Mouse (Mus musculus) bone marrow macrophage, adult 2 months (primary cell): ENCODE data around the gene Zic4.

ENCODE experiments used
- CTCF ChIP-seq: IDR thresholded peaks from 2 replicates; pipeline ENCODE4 v1.5.1; 2012; ENCODE audit warnings: low read depth, mild to moderate bottlenecking, low read length, moderate library complexity
- POLR2A ChIP-seq: IDR thresholded peaks from 2 replicates; pipeline ENCODE4 v1.6.1; 2012; ENCODE audit warnings: mild to moderate bottlenecking, low read depth, low read length, borderline replicate concordance

- TF ChIP-seq CTCF (no peak), POLR2A (no peak)
These were observed 7.6 kb upstream of the Zic4 start for GRCm38 (mm10) chr9:91354434-91355269.
